Mouse (Mus musculus): Measurements from ENCODE around the gene Dock2. TPM values are rescaled to one million over a fixed set of nuclear protein-coding genes. Genes with fewer than 3 reads are reported as not detected.

Gene Dock2
- polyA plus RNA-seq, 1 experiment from 2014 or later: 0.93 TPM

GRCm38 (mm10) chr11:34276363-34277046 lies 507.2 kb downstream of the Dock2 start:
- ATAC-seq (replicated peaks; ENCODE audit: insufficient number of reproducible peaks, insufficient read depth, low FRiP score, low read depth): no peak
- no peak overlapping the region for H3K27ac ChIP-seq
- H3K4me1 ChIP-seq (replicated peaks): no peaks in the 10 kb centered on the region

DNA sequence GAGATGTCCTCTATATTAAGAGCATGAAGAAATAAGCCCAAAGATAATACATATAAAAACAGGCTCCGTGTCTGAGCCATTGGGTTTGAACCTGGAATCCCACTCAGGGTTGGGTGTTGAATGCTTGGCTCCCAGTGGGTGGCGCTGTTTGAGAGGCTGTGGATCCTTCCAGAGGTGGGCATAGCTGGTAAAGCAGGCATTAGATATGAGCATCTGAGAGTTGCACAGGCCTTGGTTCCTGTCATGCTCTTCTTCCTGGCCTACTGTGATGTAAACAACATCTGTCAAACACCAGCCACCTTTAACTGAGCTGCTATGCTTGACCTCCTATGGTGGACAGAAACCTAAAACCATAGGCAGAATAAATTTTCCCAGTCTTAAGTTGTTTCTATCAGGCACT lies 507.8 kb downstream of the Dock2 start:
- no peak for ATAC-seq (replicated peaks; ENCODE audit: insufficient number of reproducible peaks, insufficient read depth, low FRiP score, low read depth)
- Histone ChIP-seq H3K9ac (no peak overlapping the region), H3K36me3 (no peaks in the 10 kb centered on the region), H3K27me3 (no peaks in the 10 kb centered on the region), H3K4me2 (no peak overlapping the region), H3K9me3 (replicated peaks) (no peaks in the 10 kb centered on the region), H3K4me1 (replicated peaks) (no peaks in the 10 kb centered on the region), H3K4me3 (no peak overlapping the region), H3K27ac (no peak overlapping the region)
- 49% methylated on average over 2 of the region's 2 CpGs for WGBS

More at GRCm38 (mm10) chr11:34276363-34277046, 507.2 kb downstream of the Dock2 start:
- Histone ChIP-seq H3K4me2 (no peak overlapping the region), H3K9me3 (replicated peaks) (no peaks in the 10 kb centered on the region), H3K27me3 (no peaks in the 10 kb centered on the region), H3K36me3 (no peaks in the 10 kb centered on the region), H3K9ac (no peak overlapping the region), H3K4me3 (no peak overlapping the region)
- whole genome bisulfite sequencing: 68% methylated on average over 14 of the region's 14 CpGs

DNA sequence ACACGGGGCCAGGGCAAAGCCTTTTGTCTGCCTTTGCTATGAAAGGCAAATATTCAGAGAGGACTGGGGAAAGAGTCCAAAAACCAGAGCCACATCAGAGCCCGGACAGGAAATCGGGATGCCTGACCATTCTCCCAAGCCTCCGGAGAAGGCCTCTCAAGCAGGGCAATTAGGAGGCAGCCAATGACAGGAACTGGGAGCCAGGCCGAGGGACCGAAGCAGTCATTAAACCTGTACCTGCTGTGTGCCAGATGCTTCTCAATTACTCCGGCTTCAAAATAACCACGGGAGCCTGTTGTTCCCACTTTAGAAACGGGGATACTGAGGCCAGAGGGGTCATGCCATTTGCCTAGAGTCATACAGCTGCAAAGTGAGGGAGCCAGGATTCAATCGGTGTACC lies 511.7 kb downstream of the Dock2 start:
- no peaks in the 10 kb centered on the region for H3K27me3 ChIP-seq
- no peak overlapping the region for H3K9ac ChIP-seq
- H3K4me3 ChIP-seq: no peak overlapping the region
- H3K36me3 ChIP-seq: no peaks in the 10 kb centered on the region
- no peak overlapping the region for H3K4me2 ChIP-seq
- 72% methylated on average over 10 of the region's 10 CpGs for WGBS
- H3K27ac ChIP-seq: no peak overlapping the region
- H3K4me1 ChIP-seq (replicated peaks): no peaks in the 10 kb centered on the region
- H3K9me3 ChIP-seq (replicated peaks): no peaks in the 10 kb centered on the region
- no peak for ATAC-seq (replicated peaks; ENCODE audit: insufficient number of reproducible peaks, insufficient read depth, low FRiP score, low read depth)

GRCm38 (mm10) chr11:34264099-34264498 lies 519.6 kb downstream of the Dock2 start:
- WGBS: 76% methylated on average over 1 of the region's 1 CpGs
- ATAC-seq (replicated peaks; ENCODE audit: insufficient number of reproducible peaks, insufficient read depth, low FRiP score, low read depth): no peak
- Histone ChIP-seq H3K9me3 (replicated peaks) (no peaks in the 10 kb centered on the region), H3K27me3 (no peaks in the 10 kb centered on the region), H3K4me1 (replicated peaks) (no peaks in the 10 kb centered on the region), H3K4me3 (no peak overlapping the region), H3K4me2 (no peak overlapping the region), H3K27ac (no peak overlapping the region), H3K36me3 (no peaks in the 10 kb centered on the region), H3K9ac (no peak overlapping the region)

GRCm38 (mm10) chr11:34258849-34259469 lies 524.7 kb downstream of the Dock2 start:
- Histone ChIP-seq H3K4me2 (no peak overlapping the region), H3K9me3 (replicated peaks) (no peaks in the 10 kb centered on the region), H3K4me1 (replicated peaks) (no peaks in the 10 kb centered on the region), H3K36me3 (no peaks in the 10 kb centered on the region), H3K4me3 (no peak overlapping the region), H3K27ac (no peak overlapping the region), H3K9ac (no peak overlapping the region), H3K27me3 (no peaks in the 10 kb centered on the region)
- WGBS: 71% methylated on average over 12 of the region's 12 CpGs
- no peak for ATAC-seq (replicated peaks; ENCODE audit: insufficient number of reproducible peaks, insufficient read depth, low FRiP score, low read depth)

GRCm38 (mm10) chr11:34257548-34258189 lies 526.0 kb downstream of the Dock2 start:
- H3K4me2 ChIP-seq: no peak overlapping the region
- 86% methylated on average over 11 of the region's 11 CpGs for WGBS

GRCm38 (mm10) chr11:34242979-34243378 lies 540.7 kb downstream of the Dock2 start:
- H3K27me3 ChIP-seq: no peaks in the 10 kb centered on the region
- ATAC-seq (replicated peaks; ENCODE audit: insufficient number of reproducible peaks, insufficient read depth, low FRiP score, low read depth): no peak
- no peak overlapping the region for H3K27ac ChIP-seq
- H3K4me3 ChIP-seq: no peak overlapping the region
- H3K4me2 ChIP-seq: no peak overlapping the region
- no peak overlapping the region for H3K9ac ChIP-seq
- no peaks in the 10 kb centered on the region; the same call in 1 of the 2 replicates for H3K9me3 ChIP-seq (replicated peaks)
- H3K36me3 ChIP-seq: no peaks in the 10 kb centered on the region
- 26% methylated on average over 6 of the region's 6 CpGs for whole genome bisulfite sequencing
- no peaks in the 10 kb centered on the region for H3K4me1 ChIP-seq (replicated peaks)

More at GRCm38 (mm10) chr11:34257548-34258189, 526.0 kb downstream of the Dock2 start:
- Histone ChIP-seq H3K4me1 (replicated peaks) (no peaks in the 10 kb centered on the region), H3K27me3 (no peaks in the 10 kb centered on the region), H3K4me3 (no peak overlapping the region), H3K9ac (no peak overlapping the region), H3K9me3 (replicated peaks) (no peaks in the 10 kb centered on the region), H3K36me3 (no peaks in the 10 kb centered on the region), H3K27ac (no peak overlapping the region)
- no peak for ATAC-seq (replicated peaks; ENCODE audit: insufficient number of reproducible peaks, insufficient read depth, low FRiP score, low read depth)

DNA sequence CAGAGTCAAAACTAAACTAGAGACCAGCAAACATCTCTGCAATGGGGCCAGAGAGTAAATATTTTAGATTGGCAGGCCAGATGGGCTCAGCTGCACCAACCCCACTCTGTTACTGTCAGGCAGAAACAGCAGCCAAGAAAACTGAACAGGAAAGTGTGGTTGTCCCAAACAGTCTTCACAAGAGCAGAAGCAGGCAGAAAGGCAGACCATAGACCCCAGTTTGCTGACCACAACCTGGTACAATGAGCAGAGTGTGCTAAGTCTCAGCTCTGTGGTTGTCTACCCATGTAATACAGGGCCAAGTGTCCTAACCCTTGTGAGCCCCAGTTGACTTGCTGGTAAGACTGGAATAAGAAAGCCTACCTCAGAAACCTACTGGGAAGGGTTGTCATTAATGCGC lies 543.4 kb downstream of the Dock2 start:
- Histone ChIP-seq H3K9me3 (replicated peaks) (no peaks in the 10 kb centered on the region; the same call in 1 of the 2 replicates), H3K27ac (no peak overlapping the region), H3K4me1 (replicated peaks) (no peaks in the 10 kb centered on the region), H3K4me2 (no peak overlapping the region), H3K9ac (no peak overlapping the region), H3K27me3 (no peaks in the 10 kb centered on the region), H3K4me3 (no peak overlapping the region), H3K36me3 (no peaks in the 10 kb centered on the region)
- WGBS: 94% methylated on average over 1 of the region's 1 CpGs
- no peak for ATAC-seq (replicated peaks; ENCODE audit: insufficient number of reproducible peaks, insufficient read depth, low FRiP score, low read depth)

GRCm38 (mm10) chr11:34239691-34240090 lies 544.0 kb downstream of the Dock2 start:
- H3K9me3 ChIP-seq (replicated peaks): no peaks in the 10 kb centered on the region; the same call in 1 of the 2 replicates
- WGBS: 73% methylated on average over 2 of the region's 2 CpGs
- ATAC-seq (replicated peaks; ENCODE audit: insufficient number of reproducible peaks, insufficient read depth, low FRiP score, low read depth): no peak
- no peaks in the 10 kb centered on the region for H3K36me3 ChIP-seq
- no peak overlapping the region for H3K4me3 ChIP-seq
- no peaks in the 10 kb centered on the region for H3K27me3 ChIP-seq
- no peak overlapping the region for H3K9ac ChIP-seq
- no peaks in the 10 kb centered on the region for H3K4me1 ChIP-seq (replicated peaks)
- H3K4me2 ChIP-seq: no peak overlapping the region
- no peak overlapping the region for H3K27ac ChIP-seq

DNA sequence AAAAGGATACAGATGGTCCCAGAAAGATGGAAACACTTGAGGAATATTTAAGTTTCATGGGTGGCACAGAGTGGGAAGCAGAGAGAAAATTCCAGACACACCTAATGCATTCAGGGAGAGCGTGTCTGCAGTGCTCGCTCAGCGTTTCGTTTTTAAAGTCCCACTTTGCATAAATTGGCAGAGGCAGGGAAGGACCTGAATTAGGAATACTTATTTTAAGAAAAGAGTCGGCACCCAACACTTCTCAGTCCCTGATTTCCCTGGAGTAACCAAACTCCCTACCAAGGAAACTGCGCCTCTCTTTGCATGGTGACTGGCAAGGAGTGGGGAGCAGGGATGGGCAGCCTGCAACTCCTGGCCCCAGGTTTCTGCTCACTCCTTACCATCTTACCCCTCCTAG lies 546.8 kb downstream of the Dock2 start:
- Histone ChIP-seq H3K27ac (no peak overlapping the region), H3K36me3 (no peaks in the 10 kb centered on the region), H3K4me1 (replicated peaks) (no peaks in the 10 kb centered on the region), H3K4me2 (no peak overlapping the region), H3K27me3 (no peaks in the 10 kb centered on the region), H3K4me3 (no peak overlapping the region), H3K9ac (no peak overlapping the region), H3K9me3 (replicated peaks) (no peaks in the 10 kb centered on the region)
- no peak for ATAC-seq (replicated peaks; ENCODE audit: insufficient number of reproducible peaks, insufficient read depth, low FRiP score, low read depth)
- WGBS: 85% methylated on average over 6 of the region's 6 CpGs

- Histone ChIP-seq H3K4me3 (no peak overlapping the region), H3K9ac (no peak overlapping the region), H3K27me3 (no peaks in the 10 kb centered on the region), H3K36me3 (no peaks in the 10 kb centered on the region), H3K9me3 (replicated peaks) (no peaks in the 10 kb centered on the region), H3K27ac (no peak overlapping the region), H3K4me2 (no peak overlapping the region), H3K4me1 (replicated peaks) (no peaks in the 10 kb centered on the region)
- 45% methylated on average over 5 of the region's 5 CpGs for WGBS
- no peak for ATAC-seq (replicated peaks; ENCODE audit: insufficient number of reproducible peaks, insufficient read depth, low FRiP score, low read depth)
Observed at GRCm38 (mm10) chr11:34236091-34236759, 547.5 kb downstream of the Dock2 start.

All from heart, embryonic 15.5 days (tissue).